In the genomic region with DNA sequence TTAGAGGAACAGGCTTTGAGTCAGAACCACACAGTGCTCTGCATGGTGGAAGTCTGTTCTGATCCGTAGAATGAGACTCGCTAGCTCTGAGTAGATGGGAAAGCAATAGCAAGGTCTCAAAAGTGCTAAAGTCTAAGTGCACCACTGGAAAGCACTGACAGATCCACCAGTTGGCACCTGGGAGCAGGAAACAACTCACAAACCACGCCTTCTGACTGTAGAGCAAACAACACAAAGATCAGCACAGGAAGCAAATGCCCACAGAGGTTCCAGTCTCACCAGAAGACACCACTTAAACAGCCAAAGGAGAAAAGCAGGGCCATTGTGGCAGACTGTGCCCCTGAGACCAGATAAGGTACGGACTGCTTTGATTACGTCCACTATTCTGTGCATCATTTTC, we compare ENCODE assay signal across 5 mouse cellular contexts.
"Had no signal": no experiment of that assay in that cellular context is flagged by ENCODE, and none has a peak within 500 bp of the region (broad histone marks: within the 10 kb centered on the region; RNA-seq: fewer than 3 reads in every experiment).

No protein-coding gene starts in this region.

- DNase-seq: kidney, adult 18-20 months; kidney, postnatal 10 days; kidney, postnatal 4 days; lung, postnatal 14 days; right cerebral cortex, postnatal 14 days had no signal
